Mouse (Mus musculus) lung, postnatal 0 days (tissue): ENCODE data around the gene Angpt4.

Source experiments
- CTCF ChIP-seq: IDR thresholded peaks from 2 replicates; pipeline ENCODE4 v1.5.1; 2016; ENCODE audit warnings: antibody characterized with exemption, mild to moderate bottlenecking
- EP300 ChIP-seq: IDR thresholded peaks from 2 replicates; pipeline ENCODE4 v1.6.1; 2016; ENCODE audit warnings: antibody characterized with exemption, mild to moderate bottlenecking, control low read depth

DNA sequence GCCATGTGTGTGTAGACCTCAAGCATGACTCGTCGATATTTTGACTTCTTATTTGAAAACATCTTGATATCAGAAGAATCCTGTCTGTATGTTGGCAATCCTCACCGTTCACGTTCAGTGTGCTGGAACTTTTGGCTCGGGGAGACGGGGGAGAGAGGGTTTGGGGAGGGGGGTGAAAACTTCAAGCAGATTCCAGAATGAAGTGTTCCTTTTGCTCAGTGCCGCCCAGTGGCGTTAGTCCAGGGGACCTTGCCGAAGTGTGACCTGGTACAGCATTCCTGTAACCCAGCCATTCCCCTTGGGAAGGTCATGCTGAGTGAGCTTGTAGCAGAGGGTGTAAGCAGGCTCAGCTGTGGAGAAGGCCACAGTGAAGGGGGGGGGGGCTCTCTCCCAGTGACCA is 8.1 kb downstream of the Angpt4 start:
- TF ChIP-seq CTCF (no peak), EP300 (no peak)
